Mouse (Mus musculus) midbrain, embryonic 16.5 days (tissue): ENCODE data around the gene Barhl1. TPM values are rescaled to one million over a fixed set of nuclear protein-coding genes. Genes with fewer than 3 reads are reported as not detected.

ENCODE experiments used
- ATAC-seq: fragments of 200-750 bp; cut with Nextera tagmentation; 2 replicates; pipeline ENCODE4 v1.8.0; 2017; ENCODE audit warnings: moderate TSS enrichment
- H3K27ac ChIP-seq: fragments of 300-500 bp; sonication (generic); 2 replicates; pipeline ENCODE4 v1.5.1; 2014; ENCODE audit warnings: mild to moderate bottlenecking, low read length, mixed read lengths
- H3K27me3 ChIP-seq: fragments of 300-500 bp; sonication (generic); 2 replicates; pipeline ENCODE4 v1.6.1; 2014; ENCODE audit warnings: low read depth, low read length, mixed read lengths; ENCODE audit not compliant: control insufficient read depth, insufficient read depth
- H3K36me3 ChIP-seq: fragments of 300-500 bp; sonication (generic); 2 replicates; pipeline ENCODE4 v1.6.1; 2014; ENCODE audit warnings: mild to moderate bottlenecking, low read length, moderate library complexity, mixed read lengths; ENCODE audit not compliant: control insufficient read depth, insufficient read depth
- H3K4me1 ChIP-seq: fragments of 300-500 bp; sonication (generic); 2 replicates; pipeline ENCODE4 v1.6.1; 2014; ENCODE audit warnings: mild to moderate bottlenecking, low read length, mixed read lengths; ENCODE audit not compliant: control insufficient read depth, insufficient read depth
- H3K4me2 ChIP-seq: fragments of 300-500 bp; sonication (generic); 2 replicates; pipeline ENCODE4 v1.6.1; 2014; ENCODE audit warnings: mild to moderate bottlenecking, low read length, mixed read lengths
- H3K4me3 ChIP-seq: fragments of 300-500 bp; sonication (generic); 2 replicates; pipeline ENCODE4 v1.5.1; 2014; ENCODE audit warnings: low read depth, mild to moderate bottlenecking, low read length, moderate library complexity, mixed read lengths
- H3K9ac ChIP-seq: fragments of 300-500 bp; sonication (generic); 2 replicates; pipeline ENCODE4 v1.6.1; 2014; ENCODE audit warnings: low read depth, low read length, mixed read lengths
- H3K9me3 ChIP-seq: fragments of 300-500 bp; sonication (generic); replicated peaks from 2 replicates; pipeline ENCODE4 v1.6.1; 2014; ENCODE audit warnings: mild to moderate bottlenecking, low read length, mixed read lengths; ENCODE audit not compliant: control insufficient read depth, poor library complexity, severe bottlenecking
- WGBS: fragments of 180-500 bp; shearing (Covaris S2); extraction: QIAGEN DNeasy Blood & Tissue Kit; methylation state at CpG from one replicate; pipeline ENCODE4 v1.1.7; 2014; 5-methylcytosine and 5-hydroxymethylcytosine counted together
- polyA plus RNA-seq: library from polyadenylated mRNA; unstranded; fragments of >200 nt; fragmentation: Nextera tagmentation; extraction: Ambion mirVana; gene quantifications from 2 replicates; pipeline ENCODE4 v1.2.1, GENCODE M21; 2015

The Barhl1 gene
- polyA plus RNA-seq, 1 experiment from 2014 or later = 35.2 TPM

- H3K36me3 ChIP-seq = no peaks in the 10 kb centered on the region
- no peaks in the 10 kb centered on the region for H3K9me3 ChIP-seq
- peak overlapping the region; percentile 63 for H3K27ac ChIP-seq
- ATAC-seq = peak; percentile 72
- H3K9ac ChIP-seq = no peak overlapping the region
- peaks cover 24% of the 10 kb centered on the region for H3K4me1 ChIP-seq
- peak overlapping the region; percentile 1; the same call in 1 of the 2 replicates for H3K4me2 ChIP-seq
- 18% methylated on average over 30 of the region's 30 CpGs for WGBS
- H3K27me3 ChIP-seq = no peaks in the 10 kb centered on the region
- no peak overlapping the region for H3K4me3 ChIP-seq
These were observed 27.4 kb upstream of the Barhl1 start for GRCm38 (mm10) chr2:28943666-28944516.

DNA sequence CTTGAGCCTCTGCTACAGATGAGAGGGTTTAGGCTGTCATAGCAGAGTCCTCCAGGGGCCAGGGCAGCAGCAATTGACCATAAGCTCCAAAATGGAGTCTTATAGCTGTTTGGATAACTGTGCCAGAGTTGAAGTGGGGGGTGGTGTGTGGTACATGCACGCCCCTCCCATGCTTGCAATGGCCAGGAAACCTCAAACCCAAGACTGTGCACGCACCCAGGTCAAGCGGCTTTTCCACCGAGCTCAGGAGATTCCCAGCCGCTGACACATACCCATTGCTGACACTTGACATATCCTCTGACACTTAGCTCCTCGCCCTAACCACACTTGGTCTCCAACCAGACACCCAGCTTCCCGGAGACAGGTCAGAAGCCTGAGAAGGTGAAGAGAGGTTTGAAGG, 22.5 kb upstream of the Barhl1 start:
- H3K9me3 ChIP-seq = no peaks in the 10 kb centered on the region
- peaks cover 6% of the 10 kb centered on the region for H3K4me1 ChIP-seq
- no peaks in the 10 kb centered on the region for H3K36me3 ChIP-seq
- no peak overlapping the region for H3K9ac ChIP-seq
- H3K4me2 ChIP-seq = no peak overlapping the region
- no peak overlapping the region for H3K4me3 ChIP-seq
- H3K27ac ChIP-seq = no peak overlapping the region
- WGBS = 87% methylated on average over 7 of the region's 7 CpGs
- ATAC-seq = no peak
- no peaks in the 10 kb centered on the region for H3K27me3 ChIP-seq

DNA sequence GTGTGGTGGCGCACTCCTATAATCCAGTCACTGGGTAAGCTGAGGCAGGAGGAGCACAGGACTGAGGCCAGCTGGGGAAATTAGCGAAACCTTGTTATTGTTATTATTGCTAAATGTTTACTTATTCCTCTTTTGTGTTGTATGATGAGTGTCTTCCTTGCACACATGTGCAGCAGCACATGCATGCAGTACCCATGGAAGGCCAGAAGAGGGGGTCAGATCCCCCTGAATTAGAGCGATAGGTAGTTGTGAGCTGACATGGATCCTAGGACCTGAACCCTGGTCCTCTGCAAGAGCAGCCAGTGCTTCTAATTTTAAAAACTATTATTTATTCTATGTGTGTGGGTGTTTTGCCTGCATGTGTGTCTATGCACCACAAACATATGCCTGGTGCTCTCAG, 14.1 kb upstream of the Barhl1 start:
- Histone ChIP-seq H3K4me2 (no peak overlapping the region), H3K9me3 (no peaks in the 10 kb centered on the region), H3K4me1 (no peaks in the 10 kb centered on the region), H3K27me3 (no peaks in the 10 kb centered on the region), H3K36me3 (no peaks in the 10 kb centered on the region), H3K4me3 (no peak overlapping the region), H3K27ac (no peak overlapping the region), H3K9ac (no peak overlapping the region)
- ATAC-seq = no peak
- WGBS = 90% methylated on average over 3 of the region's 3 CpGs

GRCm38 (mm10) chr2:28923912-28924311, 7.4 kb upstream of the Barhl1 start:
- Histone ChIP-seq H3K9me3 (no peaks in the 10 kb centered on the region), H3K4me2 (no peak overlapping the region), H3K4me1 (no peaks in the 10 kb centered on the region), H3K36me3 (no peaks in the 10 kb centered on the region), H3K4me3 (no peak overlapping the region), H3K27me3 (peaks cover 41% of the 10 kb centered on the region), H3K9ac (no peak overlapping the region), H3K27ac (no peak overlapping the region)
- 0% methylated on average over 4 of the region's 4 CpGs for WGBS
- peak; percentile 76; the same call in 1 of the 2 replicates for ATAC-seq

DNA sequence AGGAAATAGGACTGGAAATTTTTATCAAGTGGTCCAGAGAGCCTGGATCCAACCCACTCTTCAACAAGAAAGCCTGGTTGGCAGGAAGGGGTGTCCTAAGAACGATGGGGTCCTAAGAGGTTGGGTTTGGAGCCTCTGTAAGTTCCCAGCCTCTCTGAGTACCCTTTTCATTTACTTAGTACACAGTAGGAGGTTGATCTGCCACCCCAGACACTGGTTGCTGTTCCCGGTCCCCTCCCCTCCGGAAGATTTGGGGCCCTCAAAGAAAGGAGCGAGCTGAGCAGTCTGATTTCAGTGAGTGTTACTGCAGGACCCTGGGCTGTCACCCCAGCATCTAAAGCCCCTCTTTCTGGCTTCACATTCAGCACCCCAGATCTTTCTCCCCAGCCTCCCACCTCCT, 2.5 kb upstream of the Barhl1 start:
- 0 out of 2 replicates have a peak, but pooled peaks cover 2% of the 10 kb centered on the region for H3K4me1 ChIP-seq
- no peaks in the 10 kb centered on the region for H3K9me3 ChIP-seq
- no peak overlapping the region for H3K9ac ChIP-seq
- 2% methylated on average over 4 of the region's 4 CpGs for WGBS
- H3K4me2 ChIP-seq = peak overlapping the region; percentile 5; the same call in 1 of the 2 replicates
- H3K27ac ChIP-seq = peak overlapping the region; percentile 69; the same call in 1 of the 2 replicates
- H3K27me3 ChIP-seq = peaks cover 64% of the 10 kb centered on the region
- no peak for ATAC-seq
- no peaks in the 10 kb centered on the region for H3K36me3 ChIP-seq
- no peak overlapping the region for H3K4me3 ChIP-seq

GRCm38 (mm10) chr2:28917518-28918361, 1.3 kb upstream of the Barhl1 start:
- WGBS = under 1% methylated on average over 66 of the region's 73 CpGs
- H3K9ac ChIP-seq = peak overlapping the region; percentile 57

DNA sequence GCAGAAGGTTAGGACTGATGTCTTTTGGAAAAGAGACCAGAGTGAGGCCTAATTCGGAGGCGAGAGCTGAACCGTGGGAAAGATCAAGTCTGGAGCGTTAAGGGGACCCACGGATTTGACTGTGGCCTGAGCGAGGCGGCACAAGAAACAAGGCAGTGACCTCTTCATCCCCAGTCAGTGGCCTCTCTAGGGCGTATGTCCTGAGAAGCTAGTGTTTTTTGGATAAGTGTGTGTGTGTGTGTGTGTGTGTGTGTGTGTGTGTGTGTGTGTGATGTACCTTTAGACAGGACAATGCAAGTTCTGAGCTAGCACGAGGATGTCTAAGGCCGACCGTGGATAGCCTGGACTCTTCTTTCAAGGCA, 669 bp upstream of the Barhl1 start:
- 5% methylated on average over 11 of the region's 11 CpGs for WGBS
- Histone ChIP-seq H3K27ac (peak overlapping the region; percentile 69), H3K4me3 (peak overlapping the region; percentile 23), H3K36me3 (no peaks in the 10 kb centered on the region), H3K9me3 (no peaks in the 10 kb centered on the region), H3K4me1 (peaks cover 2% of the 10 kb centered on the region; the same call in 1 of the 2 replicates), H3K9ac (peak overlapping the region; percentile 57; the same call in 1 of the 2 replicates), H3K27me3 (peaks cover 58% of the 10 kb centered on the region), H3K4me2 (peak overlapping the region; percentile 45)
- no peak for ATAC-seq

More at GRCm38 (mm10) chr2:28917518-28918361, 1.3 kb upstream of the Barhl1 start:
- Histone ChIP-seq H3K4me2 (peak overlapping the region; percentile 45), H3K4me1 (0 out of 2 replicates have a peak, but pooled peaks cover 2% of the 10 kb centered on the region), H3K27ac (peak overlapping the region; percentile 69), H3K36me3 (no peaks in the 10 kb centered on the region), H3K9me3 (no peaks in the 10 kb centered on the region), H3K4me3 (peak overlapping the region; percentile 23), H3K27me3 (peaks cover 64% of the 10 kb centered on the region)
- ATAC-seq = no peak

- Histone ChIP-seq H3K4me2 (peak overlapping the region; percentile 46), H3K36me3 (no peaks in the 10 kb centered on the region), H3K9me3 (no peaks in the 10 kb centered on the region), H3K27me3 (peaks cover 50% of the 10 kb centered on the region), H3K4me1 (peaks cover 8% of the 10 kb centered on the region; the same call in 1 of the 2 replicates), H3K4me3 (peak overlapping the region; percentile 41), H3K9ac (peak overlapping the region; percentile 66), H3K27ac (peak overlapping the region; percentile 82)
- 0 out of 2 replicates have a peak, but pooled peaks have one; percentile 6 for ATAC-seq
- under 1% methylated on average over 50 of the region's 50 CpGs for WGBS
These were observed 528 bp downstream of the Barhl1 start for GRCm38 (mm10) chr2:28915768-28916512.
